Mouse (Mus musculus) stomach, postnatal 0 days (tissue): ENCODE data around the gene Oit1.

ENCODE experiments used
- CTCF ChIP-seq: IDR thresholded peaks from 2 replicates; pipeline ENCODE4 v1.5.1; 2016; ENCODE audit warnings: antibody characterized with exemption, low read depth, mild to moderate bottlenecking, moderate library complexity
- EP300 ChIP-seq: optimal IDR thresholded peaks from 2 replicates; pipeline ENCODE3; 2016; ENCODE audit warnings: antibody characterized with exemption

- TF ChIP-seq CTCF (no peak), EP300 (no peak)
These were observed 47.1 kb downstream of the Oit1 start for GRCm38 (mm10) chr14:8331307-8331905.
